Comparison of ENCODE assay signal across 8 mouse cellular contexts in genomic region chr2:169008756-169009155, GRCm38 (mm10). TPM values are rescaled to one million over a fixed set of nuclear protein-coding genes. Genes with fewer than 3 reads are reported as not detected.
DNase-seq lines count a peak whose midpoint lies in the region; ATAC-seq and TF ChIP-seq lines count a peak whose summit lies in the region.

No protein-coding gene starts in this region.

- H3K27me3 ChIP-seq in forebrain, embryonic 14.5 days (replicated peaks; ENCODE audit: control insufficient read depth, insufficient read depth, low read length) = no peaks in the 10 kb centered on the region
- H3K27me3 ChIP-seq in forebrain, embryonic 10.5 days (ENCODE audit: poor library complexity, severe bottlenecking) = no peaks in the 10 kb centered on the region
- no peaks in the 10 kb centered on the region for H3K27me3 ChIP-seq in ES-Bruce4 (ENCODE audit: control insufficient read depth, insufficient read depth, low read length, poor library complexity, severe bottlenecking)

- no peak overlapping the region for H3K4me3 ChIP-seq in forebrain, embryonic 14.5 days (ENCODE audit: low read depth, low read length)
- H3K4me3 ChIP-seq in forebrain, embryonic 10.5 days = no peak overlapping the region
- H3K4me3 ChIP-seq in ES-Bruce4 (ENCODE audit: low read depth, low read length) = peak overlapping the region; percentile 26

- peak; percentile 52 for DNase-seq in forebrain, embryonic 14.5 days (ENCODE audit: low spot score)
- DNase-seq in forebrain, embryonic 10.5 days (ENCODE audit: extremely low spot score, low spot score) = no peak
- peak; percentile 24 for DNase-seq in gastrocnemius, postnatal 14 days
- DNase-seq in kidney, postnatal 4 days = peak; percentile 30 to 49
- no peak for DNase-seq in urinary bladder, postnatal 4 days (ENCODE audit: low spot score in 2 of 2)
- DNase-seq in urinary bladder, postnatal 10 days (ENCODE audit: low spot score) = no peak
- no peak for DNase-seq in cerebellum, postnatal 14 days

- H3K9me3 ChIP-seq in forebrain, embryonic 14.5 days (replicated peaks; ENCODE audit: control insufficient read depth, low read length) = no peaks in the 10 kb centered on the region
- H3K9me3 ChIP-seq in forebrain, embryonic 10.5 days = no peaks in the 10 kb centered on the region
- peaks cover 10% of the 10 kb centered on the region; the same call in 1 of the 2 replicates for H3K9me3 ChIP-seq in ES-Bruce4 (replicated peaks; ENCODE audit: control insufficient read depth, insufficient read depth, low read length, poor library complexity, severe bottlenecking)

- no peaks in the 10 kb centered on the region for H3K36me3 ChIP-seq in forebrain, embryonic 14.5 days (ENCODE audit: control insufficient read depth, insufficient read depth, low read length)
- H3K36me3 ChIP-seq in forebrain, embryonic 10.5 days (replicated peaks) = no peaks in the 10 kb centered on the region
- H3K36me3 ChIP-seq in ES-Bruce4 (ENCODE audit: control insufficient read depth, insufficient read depth, low read length, poor library complexity, severe bottlenecking) = peaks cover 15% of the 10 kb centered on the region; the same call in 1 of the 2 replicates

- no peak overlapping the region for H3K4me2 ChIP-seq in forebrain, embryonic 14.5 days (ENCODE audit: low read length)

- H3K27ac ChIP-seq in forebrain, embryonic 14.5 days (ENCODE audit: low read depth, low read length) = no peak overlapping the region
- no peak overlapping the region for H3K27ac ChIP-seq in forebrain, embryonic 10.5 days
- H3K27ac ChIP-seq in ES-Bruce4 (ENCODE audit: insufficient read depth, low read length) = no peak overlapping the region

- TF ChIP-seq CTCF in ES-Bruce4 (IDR thresholded peaks at IDR 0.05; ENCODE audit: low read depth, low read length) = no peak

- intact Hi-C loops in gastrocnemius, postnatal 14 days (cut with DNase I; ENCODE audit: low total_unique reads) = no loop called here

- TF ChIP-seq POLR2A in ES-Bruce4 (IDR thresholded peaks at IDR 0.05; ENCODE audit: insufficient read depth, low read length) = no peak

- WGBS in forebrain, embryonic 14.5 days = 74% methylated on average over 20 of the region's 20 CpGs
- WGBS in forebrain, embryonic 10.5 days = 91% methylated on average over 20 of the region's 20 CpGs

- ATAC-seq in forebrain, embryonic 14.5 days = peak; percentile 46; the same call in 1 of the 2 replicates

- no peak overlapping the region for H3K9ac ChIP-seq in forebrain, embryonic 14.5 days (ENCODE audit: low read length)
- H3K9ac ChIP-seq in ES-Bruce4 (ENCODE audit: low read depth, poor library complexity, severe bottlenecking) = no peak overlapping the region

- H3K4me1 ChIP-seq in forebrain, embryonic 14.5 days (ENCODE audit: control insufficient read depth, insufficient read depth, low read length) = no peaks in the 10 kb centered on the region
- H3K4me1 ChIP-seq in forebrain, embryonic 10.5 days = peaks cover 14% of the 10 kb centered on the region
- H3K4me1 ChIP-seq in ES-Bruce4 (ENCODE audit: control insufficient read depth, insufficient read depth, low read length) = no peaks in the 10 kb centered on the region

- TF ChIP-seq EP300 in ES-Bruce4 (IDR thresholded peaks at IDR 0.05; ENCODE audit: insufficient read depth, low read depth, low read length) = no peak

RNA-seq across cellular contexts. Expression of gene Zfp64, which starts 53.4 kb away (rescaled TPM):
- 29.7 and 36.6 TPM in 2 replicates for polyA plus RNA-seq in forebrain, embryonic 14.5 days (2014; fragmentation: Nextera tagmentation; extraction: Ambion mirVana)
- 35.4 and 40.1 TPM in 2 replicates for polyA plus RNA-seq in forebrain, embryonic 10.5 days (2016; fragmentation: Nextera tagmentation; extraction: Ambion mirVana)
- 35.9 and 37.7 TPM in 2 replicates for polyA plus RNA-seq in ES-Bruce4 (2011; ENCODE audit: insufficient read depth, insufficient read length, low read depth, missing spikeins)
- total RNA-seq in gastrocnemius, postnatal 14 days (2021) = 1 to 10 TPM; 7.8 to 8.0 TPM

Comparison
In these comparisons a context has a peak if more than half of its experiments do, and no peak if none do; other contexts are left out.
1. DNase-seq: peak in forebrain, embryonic 14.5 days (single experiment), gastrocnemius, postnatal 14 days (single experiment) and kidney, postnatal 4 days (2 of 2); none in forebrain, embryonic 10.5 days (single experiment), urinary bladder, postnatal 4 days (0 of 2), urinary bladder, postnatal 10 days (single experiment) and cerebellum, postnatal 14 days (0 of 2).